Mouse (Mus musculus) megakaryocyte, embryonic 14.5 days (primary cell): ENCODE results near the gene Clta.

Experiments used
- FLI1 ChIP-seq: IDR thresholded peaks from 2 replicates; pipeline ENCODE4 v1.6.1; 2012; ENCODE audit warnings: low read length, inconsistent platforms, mixed read lengths
- GATA1 ChIP-seq: IDR thresholded peaks from 3 replicates; pipeline ENCODE4 v1.6.1; 2012; ENCODE audit warnings: mixed read lengths, low read length, inconsistent platforms, borderline replicate concordance

DNA sequence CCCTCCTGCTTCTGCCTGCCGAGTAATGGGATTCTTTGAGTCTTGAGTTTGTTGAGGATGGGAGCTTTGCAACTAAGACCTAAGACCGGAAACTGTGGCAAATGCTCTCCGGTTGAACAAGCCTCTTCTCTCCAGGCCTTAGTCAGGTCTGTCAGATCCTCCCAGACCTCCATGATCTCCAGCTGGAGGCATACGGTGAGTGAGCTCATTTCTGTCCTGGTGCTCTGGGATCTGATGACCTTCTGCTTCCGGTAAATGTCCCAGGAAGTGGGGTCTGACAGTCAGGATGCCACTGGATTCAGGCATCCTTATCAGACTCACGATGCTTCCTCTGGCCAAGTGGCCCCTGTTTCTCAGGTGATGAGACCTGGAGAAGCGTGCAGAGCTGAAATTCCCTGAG lies 23.0 kb upstream of the Clta start:
- TF ChIP-seq GATA1 (no peak), FLI1 (no peak)
